Mouse (Mus musculus) myocyte (in vitro differentiated cells): ENCODE data around the gene Nfkbie.

Source experiments
- CEBPB ChIP-seq: IDR thresholded peaks from 2 replicates; pipeline ENCODE4 v1.6.1; 2011; ENCODE audit warnings: mild to moderate bottlenecking, moderate library complexity; ENCODE audit not compliant: poor library complexity, insufficient read depth, severe bottlenecking
- E2F4 ChIP-seq: IDR thresholded peaks from one replicate; pipeline ENCODE4 v1.6.1; 2011; ENCODE audit warnings: mild to moderate bottlenecking, control low read depth, moderate library complexity; ENCODE audit not compliant: insufficient read depth
- MAX ChIP-seq: IDR thresholded peaks from one replicate; pipeline ENCODE4 v1.6.1; 2011; ENCODE audit warnings: low read depth, mild to moderate bottlenecking, control low read depth
- MYOD1 ChIP-seq, 3 experiments: IDR thresholded peaks; one replicate each; pipeline ENCODE4 v1.6.1; 2011; ENCODE audit warnings: control low read depth in 2 of 3, low read depth in 2 of 3, mild to moderate bottlenecking in 2 of 3, moderate library complexity in 1 of 3; ENCODE audit not compliant: insufficient read length in 2 of 3, control insufficient read depth in 1 of 3
- MYOG ChIP-seq, 3 experiments: IDR thresholded peaks; one replicate each; pipeline ENCODE4 v1.6.1; 2011; ENCODE audit warnings: control low read depth in 2 of 3, low read depth in 2 of 3, mild to moderate bottlenecking in 2 of 3; ENCODE audit not compliant: insufficient read length in 2 of 3, control insufficient read depth in 1 of 3, insufficient read depth in 1 of 3
- POLR2A ChIP-seq: IDR thresholded peaks from one replicate; pipeline ENCODE4 v1.6.1; 2011; ENCODE audit warnings: low read depth, mild to moderate bottlenecking, control low read depth, moderate library complexity; ENCODE audit not compliant: insufficient read length
- POLR2AphosphoS2 ChIP-seq: IDR thresholded peaks from one replicate; pipeline ENCODE4 v1.6.1; 2011; ENCODE audit warnings: low read depth, control low read depth; ENCODE audit not compliant: insufficient read length
- REST ChIP-seq: IDR thresholded peaks from one replicate; pipeline ENCODE4 v1.6.1; 2011; ENCODE audit warnings: mild to moderate bottlenecking, control low read depth, moderate library complexity; ENCODE audit not compliant: insufficient read depth, insufficient read length
- SRF ChIP-seq: IDR thresholded peaks from one replicate; pipeline ENCODE4 v1.6.1; 2011; ENCODE audit warnings: low read depth; ENCODE audit not compliant: control insufficient read depth, insufficient read length
- TCF12 ChIP-seq: IDR thresholded peaks from one replicate; pipeline ENCODE4 v1.6.1; 2011; ENCODE audit warnings: mild to moderate bottlenecking, control low read depth; ENCODE audit not compliant: poor library complexity, insufficient read depth, severe bottlenecking
- USF1 ChIP-seq: IDR thresholded peaks from one replicate; pipeline ENCODE4 v1.6.1; 2011; ENCODE audit warnings: low read depth, mild to moderate bottlenecking, control low read depth, moderate library complexity

DNA sequence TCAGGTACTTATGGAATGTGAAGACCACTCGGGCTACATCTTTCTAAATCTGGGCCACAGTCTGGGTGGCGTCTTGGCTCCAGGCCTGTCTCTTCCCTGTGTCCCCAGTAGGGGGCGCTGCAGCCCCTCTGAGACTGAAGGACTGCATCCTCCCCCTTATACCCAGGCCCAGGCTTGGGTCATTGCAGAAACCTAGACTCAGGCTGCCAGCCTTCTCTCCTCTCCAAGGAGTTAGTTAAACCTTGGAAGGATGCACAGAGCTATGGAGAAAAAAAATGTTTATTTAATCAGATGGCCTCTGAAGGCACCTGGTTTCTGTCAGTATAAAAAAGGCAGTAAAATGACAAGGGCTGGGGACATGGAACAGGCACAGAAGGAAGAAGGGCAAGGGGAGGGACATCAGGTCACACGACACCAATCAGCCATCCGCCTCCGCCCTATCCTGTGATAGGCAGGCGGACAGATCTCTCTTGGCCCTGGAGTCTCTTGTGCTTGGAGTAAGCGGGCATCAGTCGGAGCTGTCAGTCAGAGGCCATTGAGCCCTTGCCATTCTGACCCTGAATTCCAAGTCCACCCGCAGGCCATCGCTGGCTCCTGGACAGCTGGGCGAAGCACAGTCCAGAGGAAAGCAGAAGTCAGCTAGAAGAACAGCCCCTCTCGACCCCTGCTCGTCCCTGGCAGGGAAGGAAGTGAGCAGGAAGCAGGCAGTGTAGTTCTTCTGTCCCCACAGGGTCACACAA, 29.6 kb downstream of the Nfkbie start:
- TF ChIP-seq POLR2A (no peak), MYOD1 (IDR thresholded peaks at IDR 0.05; ENCODE audit: control insufficient read depth in 1 of 3, insufficient read length in 2 of 3, low read depth in 2 of 3) (no peak), SRF (no peak), TCF12 (no peak), POLR2AphosphoS2 (peak; percentile 58), E2F4 (no peak), USF1 (no peak), CEBPB (no peak), MYOG (IDR thresholded peaks at IDR 0.05; ENCODE audit: control insufficient read depth in 1 of 3, insufficient read depth in 1 of 3, insufficient read length in 2 of 3, low read depth in 2 of 3) (peak in 1 of 3 experiments; percentile 59), MAX (no peak), REST (no peak)
